In genomic region chr10:85189966-85190365, GRCm38 (mm10) we compare ENCODE assay signal across 15 mouse cellular contexts.
"Had no signal": no experiment of that assay in that cellular context is flagged by ENCODE, and none has a peak within 500 bp of the region (broad histone marks: within the 10 kb centered on the region; RNA-seq: fewer than 3 reads in every experiment).

No protein-coding gene starts in this region.

- H3K36me3 ChIP-seq: liver, embryonic 13.5 days; midbrain, embryonic 12.5 days; midbrain, embryonic 15.5 days; neural tube, embryonic 12.5 days; neural tube, embryonic 15.5 days had no signal

- DNase-seq: kidney, adult 2 months; kidney, postnatal 25 days; liver, embryonic 13.5 days; right cerebral cortex, adult 18-20 months; right cerebral cortex, postnatal 14 days; right cerebral cortex, postnatal 4 days; thymus, postnatal 25 days had no signal

- H3K9ac ChIP-seq: liver, embryonic 13.5 days; midbrain, embryonic 12.5 days; midbrain, embryonic 15.5 days; neural tube, embryonic 12.5 days; neural tube, embryonic 15.5 days had no signal

- H3K9me3 ChIP-seq: liver, embryonic 13.5 days; midbrain, embryonic 12.5 days; midbrain, embryonic 15.5 days; neural tube, embryonic 12.5 days; neural tube, embryonic 15.5 days had no signal

- H3K4me3 ChIP-seq: left cerebral cortex, adult 2 months; liver, embryonic 13.5 days; midbrain, embryonic 12.5 days; midbrain, embryonic 15.5 days; neural tube, embryonic 12.5 days; neural tube, embryonic 15.5 days had no signal

- H3K27me3 ChIP-seq: midbrain, embryonic 12.5 days; midbrain, embryonic 15.5 days; neural tube, embryonic 12.5 days; neural tube, embryonic 15.5 days had no signal

- ATAC-seq: intestine, postnatal 0 days; midbrain, embryonic 15.5 days had no signal

- H3K4me1 ChIP-seq: neural tube, embryonic 12.5 days had no signal

- H3K4me2 ChIP-seq: liver, embryonic 13.5 days; midbrain, embryonic 12.5 days; midbrain, embryonic 15.5 days; neural tube, embryonic 12.5 days; neural tube, embryonic 15.5 days had no signal

- H3K27ac ChIP-seq: kidney, postnatal 0 days; left cerebral cortex, adult 2 months; liver, embryonic 13.5 days; midbrain, embryonic 12.5 days; midbrain, embryonic 15.5 days; neural tube, embryonic 12.5 days; neural tube, embryonic 15.5 days; stomach, postnatal 0 days had no signal
